Mouse (Mus musculus): ENCODE data around the gene Unc5b.

The Unc5b gene

GRCm38 (mm10) chr10:60800295-60801167, 30.9 kb downstream of the Unc5b start:
- DNase-seq (ENCODE audit: low read depth, low spot score) = no peak

- DNase-seq (ENCODE audit: low read depth, low spot score) = no peak
Observed at GRCm38 (mm10) chr10:60797682-60798422, 33.5 kb downstream of the Unc5b start.

- no peak for DNase-seq (ENCODE audit: low read depth, low spot score)
Observed at GRCm38 (mm10) chr10:60796474-60796873, 34.9 kb downstream of the Unc5b start.

GRCm38 (mm10) chr10:60796028-60796427, 35.4 kb downstream of the Unc5b start:
- no peak for DNase-seq (ENCODE audit: low read depth, low spot score)

- no peak for DNase-seq (ENCODE audit: low read depth, low spot score)
Observed at GRCm38 (mm10) chr10:60794792-60795191, 36.6 kb downstream of the Unc5b start.

- DNase-seq (ENCODE audit: low read depth, low spot score) = no peak
Observed at GRCm38 (mm10) chr10:60794374-60794773, 37.0 kb downstream of the Unc5b start.

GRCm38 (mm10) chr10:60792841-60793240, 38.5 kb downstream of the Unc5b start:
- DNase-seq (ENCODE audit: low read depth, low spot score) = no peak

- DNase-seq (ENCODE audit: low read depth, low spot score) = no peak
Observed at GRCm38 (mm10) chr10:60792365-60792764, 39.0 kb downstream of the Unc5b start.

GRCm38 (mm10) chr10:60790912-60791311, 40.5 kb downstream of the Unc5b start:
- no peak for DNase-seq (ENCODE audit: low read depth, low spot score)

GRCm38 (mm10) chr10:60787303-60788074, 43.9 kb downstream of the Unc5b start:
- no peak for DNase-seq (ENCODE audit: low read depth, low spot score)

- no peak for DNase-seq (ENCODE audit: low read depth, low spot score)
Observed at GRCm38 (mm10) chr10:60783608-60784007, 47.8 kb downstream of the Unc5b start.

GRCm38 (mm10) chr10:60779628-60780027, 51.8 kb downstream of the Unc5b start:
- DNase-seq (ENCODE audit: low read depth, low spot score) = peak; percentile 64

GRCm38 (mm10) chr10:60778542-60778941, 52.8 kb downstream of the Unc5b start:
- DNase-seq (ENCODE audit: low read depth, low spot score) = peak; percentile 41

- DNase-seq (ENCODE audit: low read depth, low spot score) = peak; percentile 22
Observed at GRCm38 (mm10) chr10:60775473-60775872, 55.9 kb downstream of the Unc5b start.

- DNase-seq (ENCODE audit: low read depth, low spot score) = no peak
Observed at GRCm38 (mm10) chr10:60774616-60775015, 56.8 kb downstream of the Unc5b start.

- no peak for DNase-seq (ENCODE audit: low read depth, low spot score)
Observed at GRCm38 (mm10) chr10:60770855-60771254, 60.5 kb downstream of the Unc5b start.

- no peak for DNase-seq (ENCODE audit: low read depth, low spot score)
Observed at GRCm38 (mm10) chr10:60768614-60769013, 62.8 kb downstream of the Unc5b start.

GRCm38 (mm10) chr10:60767400-60767799, 64.0 kb downstream of the Unc5b start:
- no peak for DNase-seq (ENCODE audit: low read depth, low spot score)

- DNase-seq (ENCODE audit: low read depth, low spot score) = no peak
Observed at GRCm38 (mm10) chr10:60762126-60762525, 69.3 kb downstream of the Unc5b start.

- peak; percentile 92 for DNase-seq (ENCODE audit: low read depth, low spot score)
Observed at GRCm38 (mm10) chr10:60760377-60760776, 71.0 kb downstream of the Unc5b start.

- DNase-seq (ENCODE audit: low read depth, low spot score) = peak; percentile 66
Observed at GRCm38 (mm10) chr10:60756992-60757391, 74.4 kb downstream of the Unc5b start.

GRCm38 (mm10) chr10:60756146-60756545, 75.2 kb downstream of the Unc5b start:
- no peak for DNase-seq (ENCODE audit: low read depth, low spot score)
